Mouse (Mus musculus): Measurements from ENCODE around the gene Slc26a10. TPM values are rescaled to one million over a fixed set of nuclear protein-coding genes. Genes with fewer than 3 reads are reported as not detected.

The Slc26a10 gene
- polyA plus RNA-seq, 1 experiment from 2014 or later = 2.1 TPM

DNA sequence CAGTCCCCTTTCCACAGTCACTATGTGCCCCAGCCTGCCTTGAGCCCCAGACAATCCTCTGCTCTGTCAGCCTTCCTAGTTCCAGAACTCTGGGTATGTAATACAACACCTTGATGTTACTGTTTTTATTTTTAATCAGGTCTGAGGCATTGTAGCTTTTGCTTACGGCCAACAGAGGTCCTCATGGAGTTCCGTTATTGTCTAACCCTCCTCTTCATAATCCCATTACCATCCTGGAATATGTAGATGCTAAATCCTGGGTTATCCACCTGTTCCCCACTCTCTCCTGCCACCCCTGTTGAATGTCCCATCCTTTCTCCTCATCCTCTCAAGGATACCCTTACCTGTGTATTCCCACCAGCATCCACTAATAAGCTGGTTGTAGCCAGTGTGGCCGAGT, 4.2 kb downstream of the Slc26a10 start:
- Histone ChIP-seq H3K4me3 (peak overlapping the region; percentile 36), H3K36me3 (replicated peaks) (no peaks in the 10 kb centered on the region), H3K27ac (replicated peaks) (no peak overlapping the region), H3K4me1 (peaks cover 42% of the 10 kb centered on the region), H3K27me3 (replicated peaks; ENCODE audit: low read depth, poor library complexity, severe bottlenecking) (peaks cover 69% of the 10 kb centered on the region), H3K9me3 (no peaks in the 10 kb centered on the region)
- DNase-seq (ENCODE audit: low spot score) = no peak
- 33% methylated on average over 3 of the region's 3 CpGs for WGBS

DNA sequence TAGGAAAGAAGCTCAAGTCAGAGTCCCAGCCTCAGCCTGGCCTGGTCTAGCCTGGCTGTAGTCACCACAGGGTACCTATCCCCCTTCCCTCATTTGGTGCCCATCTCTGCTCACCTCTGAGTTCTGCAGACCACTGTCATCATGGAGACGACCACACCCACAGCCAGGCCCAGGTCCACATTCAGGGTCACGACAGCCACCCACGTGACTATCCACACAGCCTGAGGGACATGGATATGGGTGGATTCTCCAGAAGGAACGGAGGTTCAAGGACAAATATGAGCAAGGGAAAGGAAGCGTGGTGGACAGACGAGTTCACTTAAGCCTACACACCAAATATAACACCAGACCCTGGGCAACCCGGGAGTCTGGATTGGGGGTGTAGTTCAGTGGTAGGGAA, 6.3 kb downstream of the Slc26a10 start:
- Histone ChIP-seq H3K27ac (replicated peaks) (no peak overlapping the region), H3K27me3 (replicated peaks; ENCODE audit: low read depth, poor library complexity, severe bottlenecking) (peaks cover 69% of the 10 kb centered on the region), H3K4me1 (peaks cover 44% of the 10 kb centered on the region), H3K36me3 (replicated peaks) (no peaks in the 10 kb centered on the region), H3K9me3 (no peaks in the 10 kb centered on the region), H3K4me3 (no peak overlapping the region)
- DNase-seq (ENCODE audit: low spot score) = no peak
- WGBS = 89% methylated on average over 7 of the region's 7 CpGs

DNA sequence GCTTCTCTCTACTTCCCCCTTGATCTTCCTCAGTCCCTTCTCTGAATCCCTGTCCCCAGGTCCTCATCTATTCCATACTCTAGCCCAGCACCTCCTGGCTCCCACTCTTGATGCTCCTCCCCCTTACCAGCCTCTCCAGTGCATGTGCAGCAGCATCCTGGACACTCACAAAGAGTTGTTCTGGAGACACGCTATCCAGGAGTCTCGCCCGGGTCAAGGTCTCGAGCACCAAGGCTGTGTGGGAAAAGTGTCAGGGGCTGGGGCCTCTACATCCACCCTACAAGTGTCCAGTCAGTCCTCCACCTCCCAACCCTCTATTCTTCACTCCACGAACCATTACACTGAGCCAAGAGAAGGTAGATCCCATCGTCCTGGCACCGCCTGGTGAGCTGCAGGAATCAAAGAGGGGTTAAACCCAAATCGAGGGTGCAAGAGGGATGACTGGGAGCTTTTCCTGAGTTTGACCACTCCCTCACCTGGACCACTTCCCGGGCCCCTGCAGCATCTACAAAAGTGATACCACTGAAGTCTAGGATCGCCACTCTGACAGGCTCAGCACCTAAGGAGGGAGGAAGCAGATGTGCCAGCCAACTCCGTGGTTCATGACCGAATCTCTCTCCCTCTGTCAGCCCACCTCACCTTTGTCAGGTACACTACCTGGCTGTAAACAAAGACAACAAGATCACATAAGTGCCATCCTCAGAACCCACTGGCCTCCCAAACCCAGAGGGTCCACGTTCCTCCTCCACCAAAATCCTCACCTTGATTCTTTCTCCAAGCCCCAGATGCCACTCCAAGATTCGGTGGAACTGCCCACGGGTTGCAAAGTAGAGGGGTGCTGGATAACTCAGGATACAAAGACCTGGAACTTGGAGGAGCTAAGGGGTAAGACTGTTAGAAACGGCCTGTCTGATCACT, 7.0 kb downstream of the Slc26a10 start:
- Histone ChIP-seq H3K27me3 (replicated peaks; ENCODE audit: low read depth, poor library complexity, severe bottlenecking) (peaks cover 69% of the 10 kb centered on the region), H3K9me3 (no peaks in the 10 kb centered on the region), H3K4me1 (peaks cover 38% of the 10 kb centered on the region), H3K4me3 (no peak overlapping the region), H3K36me3 (replicated peaks) (no peaks in the 10 kb centered on the region), H3K27ac (replicated peaks) (no peak overlapping the region)
- 81% methylated on average over 16 of the region's 16 CpGs for WGBS
- no peak for DNase-seq (ENCODE audit: low spot score)

DNA sequence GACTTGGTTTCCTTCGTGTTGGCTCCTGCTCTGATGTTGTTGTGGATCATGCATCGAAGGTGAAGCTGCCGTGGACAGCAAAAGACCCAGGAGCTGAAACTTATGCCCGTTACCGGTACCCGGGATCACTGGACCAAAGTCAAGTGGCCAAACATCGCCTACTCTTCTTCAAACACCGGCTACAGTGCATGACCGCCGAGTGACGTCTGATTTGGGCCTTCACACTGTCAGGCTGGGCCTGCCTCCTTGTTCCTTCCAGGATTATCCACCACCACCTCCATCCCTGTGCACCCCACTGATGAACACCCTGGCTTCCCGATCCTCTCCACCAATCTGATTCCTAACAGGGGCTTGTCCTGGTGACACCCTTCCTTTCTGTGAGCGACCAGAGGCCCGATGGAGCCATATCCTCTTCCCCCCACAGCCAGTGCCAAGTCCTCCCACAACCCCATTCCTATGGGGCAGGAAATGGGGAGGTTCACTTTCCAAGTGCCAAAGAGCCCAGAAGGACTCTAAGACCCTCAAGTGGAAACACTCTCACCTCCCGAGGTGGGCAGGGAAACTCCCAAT, 8.7 kb downstream of the Slc26a10 start:
- Histone ChIP-seq H3K4me1 (peaks cover 33% of the 10 kb centered on the region), H3K36me3 (replicated peaks) (no peaks in the 10 kb centered on the region), H3K9me3 (no peaks in the 10 kb centered on the region), H3K27ac (replicated peaks) (no peak overlapping the region), H3K27me3 (replicated peaks; ENCODE audit: low read depth, poor library complexity, severe bottlenecking) (peaks cover 69% of the 10 kb centered on the region), H3K4me3 (peak overlapping the region; percentile 59; the same call in 1 of the 2 replicates)
- no peak for DNase-seq (ENCODE audit: low spot score)
- WGBS = 89% methylated on average over 15 of the region's 15 CpGs

DNA sequence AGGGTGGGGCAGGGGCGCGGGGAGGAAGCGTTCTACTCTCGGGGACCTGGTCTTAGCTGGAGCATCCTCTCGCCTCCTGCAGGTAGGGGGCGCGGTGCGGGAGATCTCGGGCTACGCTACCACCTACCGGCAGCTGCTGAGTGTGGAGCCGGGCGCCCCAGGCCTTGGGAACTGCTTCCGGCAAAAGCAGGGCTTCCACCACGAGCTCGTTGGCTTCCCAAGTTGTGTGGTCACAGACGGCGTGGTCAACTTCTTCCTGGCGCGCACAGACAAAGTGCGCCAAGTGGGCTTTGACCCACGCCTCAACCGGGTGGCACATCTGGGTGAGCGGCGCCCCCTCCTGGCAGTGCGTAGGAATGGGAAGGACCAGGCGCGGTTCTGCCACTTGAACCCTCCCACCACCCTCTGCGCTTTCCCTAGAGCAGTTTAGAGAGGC, 9.6 kb downstream of the Slc26a10 start:
- 1% methylated on average over 29 of the region's 29 CpGs for WGBS
- Histone ChIP-seq H3K27ac (replicated peaks) (peak overlapping the region; percentile 77), H3K9me3 (no peaks in the 10 kb centered on the region), H3K27me3 (replicated peaks; ENCODE audit: low read depth, poor library complexity, severe bottlenecking) (peaks cover 69% of the 10 kb centered on the region), H3K4me1 (peaks cover 37% of the 10 kb centered on the region), H3K36me3 (replicated peaks) (no peaks in the 10 kb centered on the region), H3K4me3 (peak overlapping the region; percentile 59)
- peak; percentile 88 for DNase-seq (ENCODE audit: low spot score)

DNA sequence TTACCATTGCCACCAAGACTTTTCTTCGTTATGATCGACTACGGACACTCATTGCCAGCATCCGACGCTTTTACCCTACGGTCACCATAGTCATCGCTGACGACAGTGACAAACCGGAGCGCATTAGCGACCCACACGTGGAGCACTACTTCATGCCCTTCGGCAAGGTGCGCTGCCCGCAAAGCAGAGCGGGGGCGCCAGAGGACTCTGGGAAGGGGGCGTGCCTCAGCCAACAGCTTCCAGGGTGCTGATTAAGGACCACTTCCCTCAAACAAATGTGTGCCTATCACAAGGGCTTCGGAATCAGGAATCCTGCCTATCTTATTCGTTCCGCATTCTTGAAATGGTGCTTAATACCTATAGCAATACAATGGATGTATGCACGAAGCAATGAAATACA, 10.4 kb downstream of the Slc26a10 start:
- 1% methylated on average over 22 of the region's 22 CpGs for WGBS
- peak; percentile 73 for DNase-seq (ENCODE audit: low spot score)
- Histone ChIP-seq H3K27me3 (replicated peaks; ENCODE audit: low read depth, poor library complexity, severe bottlenecking) (peaks cover 74% of the 10 kb centered on the region), H3K4me1 (peaks cover 46% of the 10 kb centered on the region), H3K36me3 (replicated peaks) (no peaks in the 10 kb centered on the region), H3K9me3 (no peaks in the 10 kb centered on the region), H3K27ac (replicated peaks) (peak overlapping the region; percentile 77; the same call in 1 of the 2 replicates), H3K4me3 (peak overlapping the region; percentile 59)

- no peaks in the 10 kb centered on the region for H3K36me3 ChIP-seq (replicated peaks)
- peak; percentile 36 for DNase-seq (ENCODE audit: low spot score)
- no peak overlapping the region for H3K27ac ChIP-seq (replicated peaks)
- 31% methylated on average over 10 of the region's 10 CpGs for WGBS
- no peak overlapping the region for H3K4me3 ChIP-seq
- peaks cover 97% of the 10 kb centered on the region for H3K27me3 ChIP-seq (replicated peaks; ENCODE audit: low read depth, poor library complexity, severe bottlenecking)
- H3K4me1 ChIP-seq = peaks cover 51% of the 10 kb centered on the region
- H3K9me3 ChIP-seq = no peaks in the 10 kb centered on the region
Observed at GRCm38 (mm10) chr10:127167614-127168192, 12.7 kb downstream of the Slc26a10 start.

DNA sequence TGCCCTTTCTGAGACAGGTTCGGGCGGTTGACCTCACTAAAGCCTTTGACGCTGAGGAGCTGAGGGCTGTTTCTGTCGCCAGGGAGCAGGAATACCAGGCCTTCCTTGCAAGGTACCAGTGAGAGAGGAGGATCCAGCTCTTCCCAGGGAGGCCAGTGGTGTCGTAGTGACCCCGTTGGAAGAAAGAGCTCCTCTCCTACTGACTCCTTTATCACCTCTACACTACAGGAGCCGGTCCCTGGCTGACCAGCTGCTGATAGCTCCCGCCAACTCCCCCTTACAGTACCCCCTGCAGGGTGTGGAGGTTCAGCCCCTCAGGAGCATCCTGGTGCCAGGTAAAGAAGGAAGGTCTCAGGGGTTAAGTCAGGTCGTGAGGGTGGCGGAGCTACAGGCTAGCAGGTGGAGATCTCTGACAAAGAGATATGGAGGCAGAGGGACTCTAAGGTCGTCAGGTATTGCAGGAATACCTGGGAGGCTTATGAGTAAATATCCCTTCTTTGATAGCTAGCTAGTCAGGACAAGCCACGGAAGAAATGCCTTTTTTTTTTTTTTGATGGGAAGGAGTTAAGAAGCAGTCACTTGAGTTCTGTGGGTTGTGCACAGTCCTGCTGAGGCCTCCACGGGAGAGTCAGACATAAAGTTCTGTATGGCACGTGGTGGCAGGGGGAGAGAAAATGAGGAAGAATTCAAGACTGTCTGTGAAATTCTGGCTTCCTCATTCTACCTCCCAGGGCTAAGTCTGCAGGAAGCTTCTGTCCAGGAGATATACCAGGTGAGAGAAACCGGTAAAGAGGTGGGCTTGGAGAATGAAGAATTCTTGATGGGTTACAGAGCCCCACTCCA, 13.5 kb downstream of the Slc26a10 start:
- no peak overlapping the region for H3K27ac ChIP-seq (replicated peaks)
- peak overlapping the region; percentile 72; the same call in 1 of the 2 replicates for H3K4me3 ChIP-seq
- no peaks in the 10 kb centered on the region for H3K9me3 ChIP-seq
- H3K36me3 ChIP-seq (replicated peaks) = no peaks in the 10 kb centered on the region
- peak; percentile 27 for DNase-seq (ENCODE audit: low spot score)
- H3K4me1 ChIP-seq = peaks cover 51% of the 10 kb centered on the region
- H3K27me3 ChIP-seq (replicated peaks; ENCODE audit: low read depth, poor library complexity, severe bottlenecking) = peaks cover 94% of the 10 kb centered on the region
- 17% methylated on average over 15 of the region's 15 CpGs for WGBS

- DNase-seq (ENCODE audit: low spot score) = no peak
- peaks cover 51% of the 10 kb centered on the region for H3K4me1 ChIP-seq
- WGBS = 3% methylated on average over 11 of the region's 11 CpGs
- H3K27me3 ChIP-seq (replicated peaks; ENCODE audit: low read depth, poor library complexity, severe bottlenecking) = peaks cover 88% of the 10 kb centered on the region
- H3K36me3 ChIP-seq (replicated peaks) = no peaks in the 10 kb centered on the region
- peak overlapping the region; percentile 72 for H3K4me3 ChIP-seq
- peak overlapping the region; percentile 84; the same call in 1 of the 2 replicates for H3K27ac ChIP-seq (replicated peaks)
- no peaks in the 10 kb centered on the region for H3K9me3 ChIP-seq
Observed at GRCm38 (mm10) chr10:127166404-127166715, 14.1 kb downstream of the Slc26a10 start.

- peak; percentile 66 for DNase-seq (ENCODE audit: low spot score)
- peaks cover 46% of the 10 kb centered on the region for H3K4me1 ChIP-seq
- no peaks in the 10 kb centered on the region for H3K36me3 ChIP-seq (replicated peaks)
- no peaks in the 10 kb centered on the region for H3K9me3 ChIP-seq
- H3K27me3 ChIP-seq (replicated peaks; ENCODE audit: low read depth, poor library complexity, severe bottlenecking) = peaks cover 82% of the 10 kb centered on the region
- WGBS = under 1% methylated on average over 56 of the region's 56 CpGs
- H3K27ac ChIP-seq (replicated peaks) = peak overlapping the region; percentile 84
- H3K4me3 ChIP-seq = peak overlapping the region; percentile 72
Observed at GRCm38 (mm10) chr10:127165654-127166403, 14.6 kb downstream of the Slc26a10 start.

DNA sequence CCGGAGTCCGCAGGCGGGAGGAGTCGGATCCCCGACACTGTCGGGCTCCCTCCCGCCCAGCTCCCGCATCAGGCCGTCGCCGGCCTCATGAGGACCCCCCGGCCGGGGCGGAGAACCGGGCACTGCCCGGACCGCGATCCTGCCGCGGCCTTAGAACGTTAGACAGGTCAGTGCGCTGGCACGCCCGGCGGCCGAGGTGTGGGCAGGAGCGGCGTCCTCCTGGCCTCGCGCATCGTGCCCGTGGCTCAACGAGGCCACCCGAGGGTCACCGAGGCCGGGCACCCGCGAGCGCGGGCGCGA, 15.1 kb downstream of the Slc26a10 start:
- Histone ChIP-seq H3K36me3 (replicated peaks) (no peaks in the 10 kb centered on the region), H3K9me3 (no peaks in the 10 kb centered on the region), H3K27ac (replicated peaks) (peak overlapping the region; percentile 84), H3K4me3 (peak overlapping the region; percentile 72), H3K4me1 (peaks cover 41% of the 10 kb centered on the region), H3K27me3 (replicated peaks; ENCODE audit: low read depth, poor library complexity, severe bottlenecking) (peaks cover 77% of the 10 kb centered on the region)
- WGBS = under 1% methylated on average over 42 of the region's 42 CpGs
- no peak for DNase-seq (ENCODE audit: low spot score)

Data from embryonic facial prominence, embryonic 10.5 days (tissue).